Mouse (Mus musculus) right cerebral cortex, postnatal 25 days (tissue): Measurements from ENCODE around the gene Tigd3.

Experiments
- DNase-seq: peaks from one replicate; pipeline ENCODE4 v3.0.0; 2022

Tigd3 gene

DNA sequence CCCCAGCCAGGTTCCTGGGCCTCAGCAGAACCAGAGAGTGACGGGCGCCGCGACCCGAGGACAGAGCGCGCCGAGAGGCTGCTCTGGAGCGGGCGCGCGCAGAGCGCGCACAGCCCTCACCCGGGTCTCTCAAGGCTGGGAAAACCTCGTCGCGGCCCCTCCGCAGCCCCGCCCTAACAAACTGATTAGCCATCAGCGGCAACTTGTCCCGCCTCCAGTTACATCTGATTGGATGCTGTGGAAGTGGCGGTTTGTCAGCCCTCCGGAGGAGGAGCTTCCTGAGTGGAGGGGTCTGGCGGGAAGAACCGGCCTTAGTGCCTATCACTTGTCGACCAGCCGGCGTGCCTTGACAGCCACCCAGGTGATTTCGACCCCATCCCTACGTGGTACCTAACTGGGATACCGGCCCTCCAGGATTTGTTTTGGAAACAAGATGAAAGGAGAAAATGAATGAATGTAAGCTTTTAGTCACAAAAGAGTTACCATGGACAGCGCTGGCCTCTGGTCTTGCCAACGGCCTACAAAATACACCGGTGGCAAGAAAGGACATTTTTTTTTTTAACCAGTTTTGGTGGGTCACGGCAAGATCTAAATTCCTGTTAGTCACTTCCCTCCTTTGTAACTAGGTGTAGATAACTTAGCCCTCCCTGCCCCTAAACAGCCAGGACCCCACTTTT, at the start of gene Tigd3:
Gene Tigd3 (minus strand): TSS at position 148 of the 677 bp plus-strand sequence.
- DNase-seq: peak; percentile 94

DNA sequence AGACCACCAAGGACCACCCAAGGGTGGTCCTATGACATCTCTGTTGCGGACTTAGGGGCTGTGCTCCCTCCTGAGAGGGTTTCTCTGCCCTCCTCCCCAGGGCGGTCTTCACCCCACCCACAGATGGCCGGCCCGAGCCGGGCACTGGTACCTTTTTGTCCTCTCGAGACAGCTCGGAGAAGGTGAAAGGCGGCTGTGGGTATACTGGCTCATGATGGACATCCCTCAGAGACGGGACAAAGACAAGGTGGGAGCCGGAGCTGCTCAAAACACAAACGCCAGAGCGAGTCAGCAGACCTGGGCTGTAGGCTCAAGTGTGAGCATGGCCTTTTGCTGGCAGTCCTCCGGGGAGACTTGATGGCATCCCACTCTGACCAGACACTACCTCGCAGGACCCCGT, 49.5 kb upstream of the Tigd3 start:
- no peak for DNase-seq

DNA sequence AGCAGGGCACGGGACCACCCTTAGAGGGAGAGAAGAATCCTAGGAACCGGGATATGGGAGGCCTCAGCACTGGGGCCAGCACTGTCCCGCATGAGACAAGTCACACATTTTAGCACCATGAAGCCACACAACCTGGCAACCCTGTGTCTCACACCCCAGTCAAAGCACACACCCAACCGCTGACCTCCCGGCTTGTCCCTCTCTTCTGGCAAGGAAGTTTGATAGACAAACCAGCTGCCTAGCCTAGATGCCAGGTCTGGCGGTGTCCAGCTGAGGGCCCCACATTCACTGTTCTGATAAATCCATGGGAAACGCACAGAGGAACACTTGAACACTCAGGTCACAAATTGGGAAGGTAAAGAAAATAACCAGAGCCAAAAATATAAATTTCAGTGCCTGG, 48.6 kb upstream of the Tigd3 start:
- no peak for DNase-seq

DNA sequence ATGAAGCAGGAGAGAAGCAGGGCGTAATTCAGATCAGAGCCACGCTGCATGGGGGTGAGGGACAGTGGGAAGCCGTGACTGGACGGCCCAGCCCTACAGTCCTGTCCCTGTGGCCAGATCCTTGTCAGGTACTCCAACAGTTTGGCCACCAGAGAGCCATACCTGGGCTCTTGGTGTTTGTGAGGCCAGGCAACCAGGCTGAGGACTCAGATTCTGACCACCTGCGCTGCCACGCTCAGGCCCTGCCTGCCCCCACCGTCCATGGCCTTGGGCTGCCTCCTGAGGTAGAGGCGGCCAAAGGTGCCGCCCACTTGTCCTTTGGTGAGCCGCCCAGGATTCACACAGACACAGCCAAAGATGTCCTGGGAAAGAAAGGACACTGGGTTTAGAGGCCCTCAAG, 46.7 kb upstream of the Tigd3 start:
- DNase-seq: no peak

DNA sequence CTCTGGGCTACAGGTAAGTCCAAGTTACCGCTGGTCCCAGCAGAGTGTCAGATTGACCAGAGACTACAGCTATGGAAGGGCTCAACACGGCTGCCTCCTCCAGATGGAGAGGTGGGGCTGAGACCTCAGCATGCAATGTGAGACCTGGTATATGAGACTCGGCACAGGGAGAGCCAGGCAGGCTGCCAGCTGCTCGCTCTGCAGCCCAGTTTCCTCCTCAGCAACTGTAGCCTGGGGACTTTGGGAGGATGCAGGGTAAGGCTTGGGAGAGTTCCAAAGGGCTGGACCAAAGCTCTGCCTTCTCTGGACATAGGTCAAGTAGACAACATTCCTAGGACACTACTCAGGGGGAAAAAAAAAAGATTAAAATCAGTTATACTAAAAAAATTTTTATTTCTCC, 46.2 kb upstream of the Tigd3 start:
- no peak for DNase-seq

- DNase-seq: no peak
Measured at GRCm38 (mm10) chr19:5939715-5940114, 45.8 kb upstream of the Tigd3 start.

DNA sequence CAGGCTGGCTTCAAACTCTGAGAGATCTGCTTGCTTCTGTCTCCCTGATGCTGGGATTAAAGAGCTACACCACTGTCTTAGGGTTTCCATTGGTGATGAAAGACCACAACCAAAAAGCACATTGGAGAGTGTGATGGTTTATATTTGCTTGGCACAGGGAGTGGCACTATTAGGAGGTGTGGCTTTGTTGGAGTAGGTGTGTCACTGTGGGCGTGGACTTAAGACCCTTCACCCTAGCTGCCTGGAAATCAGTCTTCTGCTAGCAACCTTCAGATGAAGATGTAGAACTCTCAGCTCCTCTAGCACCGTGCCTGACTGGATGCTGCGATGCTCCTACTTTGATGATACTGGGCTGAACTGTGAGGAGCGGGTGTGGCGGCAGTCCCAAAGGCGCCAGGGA, 44.6 kb upstream of the Tigd3 start:
- DNase-seq: no peak

- no peak for DNase-seq
Measured at GRCm38 (mm10) chr19:5937836-5938406, 44.0 kb upstream of the Tigd3 start.

GRCm38 (mm10) chr19:5937095-5937835, 43.3 kb upstream of the Tigd3 start:
- no peak for DNase-seq

DNA sequence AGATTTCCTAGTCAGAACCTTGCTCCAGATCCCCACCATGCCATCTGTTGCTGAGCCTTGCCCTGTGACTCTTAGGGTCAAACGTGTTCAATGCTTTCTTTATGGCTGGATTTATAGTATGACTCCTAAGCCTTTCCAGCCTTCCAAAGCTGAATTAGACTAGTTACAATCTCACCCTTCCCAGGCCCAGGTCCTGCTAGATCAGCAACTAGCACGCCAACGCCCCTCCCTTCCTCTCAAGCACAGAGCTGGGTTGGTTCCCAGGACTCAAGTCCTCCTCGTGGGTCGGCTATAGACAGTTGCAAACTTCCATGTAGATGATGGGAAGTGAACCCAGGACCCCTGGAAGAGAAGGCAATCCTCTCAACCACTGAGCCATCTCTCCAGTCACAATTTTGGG, 41.7 kb upstream of the Tigd3 start:
- no peak for DNase-seq

GRCm38 (mm10) chr19:5935266-5935665, 41.3 kb upstream of the Tigd3 start:
- DNase-seq: no peak

GRCm38 (mm10) chr19:5929634-5930596, 36.0 kb upstream of the Tigd3 start:
- DNase-seq: no peak

- no peak for DNase-seq
Measured at GRCm38 (mm10) chr19:5928546-5928945, 34.6 kb upstream of the Tigd3 start.

- no peak for DNase-seq
Measured at GRCm38 (mm10) chr19:5928104-5928503, 34.2 kb upstream of the Tigd3 start.

GRCm38 (mm10) chr19:5927532-5927931, 33.6 kb upstream of the Tigd3 start:
- no peak for DNase-seq

DNA sequence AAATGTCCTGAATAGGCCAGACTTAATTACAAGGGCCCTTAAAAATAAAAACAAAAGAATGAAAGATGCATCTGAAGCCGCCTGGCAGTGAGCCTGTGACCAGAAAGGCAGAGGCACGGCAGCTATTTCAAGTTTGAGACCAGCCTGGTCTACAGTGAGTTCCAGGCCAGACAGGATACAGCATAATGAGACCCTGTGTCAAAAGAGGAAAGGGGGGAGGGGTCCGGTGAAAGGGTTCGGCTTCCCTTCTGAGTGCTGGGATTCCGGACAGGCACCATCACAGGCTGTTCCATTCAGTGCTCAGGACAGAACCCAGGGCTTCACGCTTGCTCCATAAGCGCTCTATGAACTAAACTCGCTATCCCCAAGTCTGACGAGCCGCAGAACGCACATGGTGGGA, 33.1 kb upstream of the Tigd3 start:
- no peak for DNase-seq

- no peak for DNase-seq
Measured at GRCm38 (mm10) chr19:5925311-5925855, 31.4 kb upstream of the Tigd3 start.

- DNase-seq: peak; percentile 89
Measured at GRCm38 (mm10) chr19:5924713-5925093, 30.8 kb upstream of the Tigd3 start, which contains the start of gene Cdc42ep2. TSS of gene Cdc42ep2 (minus strand) at chr19:5924816.

- peak; percentile 82 for DNase-seq
Measured at GRCm38 (mm10) chr19:5923990-5924712, 30.2 kb upstream of the Tigd3 start.

DNA sequence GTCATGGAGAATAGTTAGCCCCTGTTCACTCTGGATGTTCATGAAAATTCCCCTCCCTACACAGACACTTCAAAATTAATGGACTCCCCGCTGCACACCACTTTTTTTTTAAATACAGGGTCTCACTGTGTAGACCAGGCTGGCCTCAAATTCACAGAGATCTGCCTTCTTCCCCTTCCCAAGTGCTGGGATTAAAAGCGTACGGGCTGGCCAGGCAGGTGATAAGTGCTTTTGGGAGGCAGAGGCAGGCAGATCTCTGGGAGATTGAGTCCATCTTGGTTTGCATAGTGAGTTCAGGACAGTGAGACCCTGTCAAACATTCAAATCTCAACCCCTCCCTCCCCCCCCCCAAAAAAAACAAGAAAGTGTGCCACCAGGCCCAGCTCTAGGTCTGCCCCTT, 29.0 kb upstream of the Tigd3 start:
- no peak for DNase-seq

GRCm38 (mm10) chr19:5922119-5922942, 28.4 kb upstream of the Tigd3 start:
- no peak for DNase-seq
